Mouse (Mus musculus): ENCODE measurements around the gene Fam57b. TPM values are rescaled to one million over a fixed set of nuclear protein-coding genes. Genes with fewer than 3 reads are reported as not detected.

The Fam57b gene
- polyA plus RNA-seq, 1 experiment = 0.08 TPM

DNA sequence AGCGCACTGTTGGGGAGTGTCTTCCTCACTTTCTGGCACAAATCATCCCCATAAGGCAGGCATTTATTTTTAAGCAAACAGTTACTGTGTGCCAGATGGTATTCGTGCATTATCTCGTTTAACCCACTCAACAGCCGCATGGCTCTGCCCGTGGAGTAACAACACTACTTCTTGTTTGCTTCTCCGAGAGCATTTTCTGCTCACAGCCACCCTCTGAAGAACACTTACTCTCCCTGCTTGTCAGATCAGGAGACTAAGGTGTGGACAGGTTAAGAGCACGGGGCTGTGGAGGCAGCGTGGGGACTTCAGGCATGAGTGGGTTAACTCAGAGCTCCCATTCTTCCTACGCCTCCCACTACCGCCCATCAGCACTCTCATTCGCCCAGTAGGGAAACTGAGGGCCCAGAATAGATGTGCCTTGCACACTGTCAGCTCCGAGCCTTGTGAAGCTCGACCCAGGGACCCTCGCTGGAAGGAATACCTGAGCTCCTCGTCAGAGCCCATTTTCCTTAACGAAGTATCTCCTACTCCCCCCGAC is 34.9 kb upstream of the Fam57b start:
- H3K79me2 ChIP-seq (ENCODE audit: control insufficient read depth, insufficient read depth) = peaks cover 22% of the 10 kb centered on the region
- no peaks in the 10 kb centered on the region for H3K27me3 ChIP-seq (ENCODE audit: control insufficient read depth, insufficient read depth, insufficient read length)
- peaks cover 22% of the 10 kb centered on the region for H3K36me3 ChIP-seq (ENCODE audit: control insufficient read depth, insufficient read depth)
- H3K79me3 ChIP-seq (ENCODE audit: low read depth) = peaks cover 1% of the 10 kb centered on the region
- no peak for TF ChIP-seq MAX (IDR thresholded peaks at IDR 0.05)
- TF ChIP-seq USF1 (IDR thresholded peaks at IDR 0.05; ENCODE audit: low read depth) = no peak
- TF ChIP-seq MYOD1 (IDR thresholded peaks at IDR 0.05; ENCODE audit: control insufficient read depth, insufficient read length, low read depth) = no peak
- no peak for TF ChIP-seq FOSL1 (IDR thresholded peaks at IDR 0.05; ENCODE audit: insufficient read depth, low read length, poor library complexity, severe bottlenecking)
- no peak for TF ChIP-seq CEBPB (IDR thresholded peaks at IDR 0.05; ENCODE audit: low read depth)
- no peak for TF ChIP-seq CTCF (IDR thresholded peaks at IDR 0.05; ENCODE audit: control insufficient read depth, insufficient read depth, insufficient read length)
- no peak for TF ChIP-seq MYOG (IDR thresholded peaks at IDR 0.05; ENCODE audit: control insufficient read depth, extremely low read depth, insufficient read length)
- H3K4me3 ChIP-seq (ENCODE audit: insufficient read depth, poor library complexity, severe bottlenecking) = no peak overlapping the region
- H3ac ChIP-seq (ENCODE audit: control insufficient read depth, insufficient read length, low read depth) = no peak overlapping the region

DNA sequence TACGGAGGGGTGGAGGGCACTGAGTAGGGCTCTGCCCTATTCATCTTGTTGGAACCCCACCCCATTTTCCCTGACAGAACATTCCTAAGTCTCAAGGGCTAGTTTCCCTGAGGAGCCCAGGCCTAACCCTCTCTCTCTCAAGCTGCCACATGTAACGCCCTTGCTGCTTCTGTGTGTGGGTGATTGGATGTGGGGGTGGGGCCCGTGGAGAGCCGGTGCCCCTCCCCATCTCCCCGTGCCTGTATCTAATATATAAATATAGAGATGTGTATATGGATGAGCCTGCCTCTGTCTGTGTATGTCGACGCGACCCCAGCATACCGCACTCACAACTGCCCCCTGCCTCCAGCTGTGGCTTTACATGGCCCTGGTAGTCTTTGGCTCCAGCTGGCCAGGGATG is 31.9 kb upstream of the Fam57b start:
- Histone ChIP-seq H3K4me3 (ENCODE audit: insufficient read depth, poor library complexity, severe bottlenecking) (no peak overlapping the region), H3ac (ENCODE audit: control insufficient read depth, insufficient read length, low read depth) (no peak overlapping the region), H3K36me3 (ENCODE audit: control insufficient read depth, insufficient read depth) (peaks cover 22% of the 10 kb centered on the region), H3K27me3 (ENCODE audit: control insufficient read depth, insufficient read depth, insufficient read length) (no peaks in the 10 kb centered on the region), H3K79me2 (ENCODE audit: control insufficient read depth, insufficient read depth) (peaks cover 14% of the 10 kb centered on the region), H3K79me3 (ENCODE audit: low read depth) (peaks cover 1% of the 10 kb centered on the region)
- no peak for TF ChIP-seq MYOG (IDR thresholded peaks at IDR 0.05; ENCODE audit: control insufficient read depth, extremely low read depth, insufficient read length)
- no peak for TF ChIP-seq CEBPB (IDR thresholded peaks at IDR 0.05; ENCODE audit: low read depth)
- no peak for TF ChIP-seq MYOD1 (IDR thresholded peaks at IDR 0.05; ENCODE audit: control insufficient read depth, insufficient read length, low read depth)
- TF ChIP-seq CTCF (IDR thresholded peaks at IDR 0.05; ENCODE audit: control insufficient read depth, insufficient read depth, insufficient read length) = no peak
- TF ChIP-seq MAX (IDR thresholded peaks at IDR 0.05) = no peak
- TF ChIP-seq FOSL1 (IDR thresholded peaks at IDR 0.05; ENCODE audit: insufficient read depth, low read length, poor library complexity, severe bottlenecking) = no peak
- TF ChIP-seq USF1 (IDR thresholded peaks at IDR 0.05; ENCODE audit: low read depth) = no peak

DNA sequence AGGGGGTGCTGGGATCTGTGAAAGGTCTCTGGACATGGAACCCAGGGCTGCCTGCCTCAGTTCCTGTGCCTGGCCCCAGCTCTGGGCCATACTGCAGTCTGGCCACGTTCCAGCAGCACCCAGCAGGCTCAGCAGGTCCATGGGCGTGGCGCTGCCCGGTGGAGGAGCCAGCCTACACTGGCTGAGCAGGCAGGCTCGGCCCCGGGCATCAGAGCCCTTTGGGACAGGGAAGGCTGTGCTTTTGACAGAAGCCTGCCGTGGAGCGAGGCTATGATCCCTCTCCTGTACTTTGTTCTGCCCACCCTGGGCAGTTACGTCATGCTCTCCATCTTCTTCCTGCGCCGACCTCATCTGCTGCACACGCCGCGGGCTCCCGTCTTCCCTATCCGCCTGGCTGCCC is 31.3 kb upstream of the Fam57b start, which contains the start of gene Gdpd3:
Gene Gdpd3 (plus strand): TSS at position 134 of the 400 bp plus-strand sequence.
- Histone ChIP-seq H3ac (ENCODE audit: control insufficient read depth, insufficient read length, low read depth) (no peak within 1 kb of the TSS), H3K79me2 (ENCODE audit: control insufficient read depth, insufficient read depth) (peaks cover 8% of the 10 kb centered on the region), H3K36me3 (ENCODE audit: control insufficient read depth, insufficient read depth) (peaks cover 22% of the 10 kb centered on the region), H3K27me3 (ENCODE audit: control insufficient read depth, insufficient read depth, insufficient read length) (no peaks in the 10 kb centered on the region), H3K4me3 (ENCODE audit: insufficient read depth, poor library complexity, severe bottlenecking) (no peak within 1 kb of the TSS), H3K79me3 (ENCODE audit: low read depth) (peaks cover 1% of the 10 kb centered on the region)
- no peak for TF ChIP-seq CEBPB (IDR thresholded peaks at IDR 0.05; ENCODE audit: low read depth)
- no peak for TF ChIP-seq CTCF (IDR thresholded peaks at IDR 0.05; ENCODE audit: control insufficient read depth, insufficient read depth, insufficient read length)
- no peak for TF ChIP-seq FOSL1 (IDR thresholded peaks at IDR 0.05; ENCODE audit: insufficient read depth, low read length, poor library complexity, severe bottlenecking)
- no peak for TF ChIP-seq MAX (IDR thresholded peaks at IDR 0.05)
- TF ChIP-seq MYOD1 (IDR thresholded peaks at IDR 0.05; ENCODE audit: control insufficient read depth, insufficient read length, low read depth) = no peak
- no peak for TF ChIP-seq MYOG (IDR thresholded peaks at IDR 0.05; ENCODE audit: control insufficient read depth, extremely low read depth, insufficient read length)
- TF ChIP-seq USF1 (IDR thresholded peaks at IDR 0.05; ENCODE audit: low read depth) = no peak

DNA sequence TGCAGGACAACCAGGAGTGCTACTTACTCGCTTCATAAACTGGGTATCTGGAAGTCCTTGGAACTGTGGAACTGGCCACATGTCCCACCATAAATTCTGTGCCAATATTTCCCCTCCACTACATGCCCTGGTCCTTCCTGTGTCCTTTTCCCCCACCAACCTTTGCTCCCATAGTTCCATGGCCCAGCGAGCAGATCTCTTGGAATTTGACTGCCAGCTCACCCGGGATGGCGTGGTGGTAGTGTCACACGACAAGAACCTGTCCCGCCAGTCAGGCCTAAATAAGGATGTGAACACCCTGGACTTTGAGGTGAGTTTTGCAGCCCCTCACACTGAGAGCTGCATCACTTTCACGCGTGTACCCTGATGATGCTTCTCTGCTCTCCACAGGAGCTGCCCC is 30.5 kb upstream of the Fam57b start:
- Histone ChIP-seq H3ac (ENCODE audit: control insufficient read depth, insufficient read length, low read depth) (no peak overlapping the region), H3K27me3 (ENCODE audit: control insufficient read depth, insufficient read depth, insufficient read length) (no peaks in the 10 kb centered on the region), H3K79me2 (ENCODE audit: control insufficient read depth, insufficient read depth) (peaks cover under 1% of the 10 kb centered on the region), H3K36me3 (ENCODE audit: control insufficient read depth, insufficient read depth) (peaks cover 18% of the 10 kb centered on the region), H3K4me3 (ENCODE audit: insufficient read depth, poor library complexity, severe bottlenecking) (no peak overlapping the region), H3K79me3 (ENCODE audit: low read depth) (peaks cover 1% of the 10 kb centered on the region)
- no peak for TF ChIP-seq MAX (IDR thresholded peaks at IDR 0.05)

DNA sequence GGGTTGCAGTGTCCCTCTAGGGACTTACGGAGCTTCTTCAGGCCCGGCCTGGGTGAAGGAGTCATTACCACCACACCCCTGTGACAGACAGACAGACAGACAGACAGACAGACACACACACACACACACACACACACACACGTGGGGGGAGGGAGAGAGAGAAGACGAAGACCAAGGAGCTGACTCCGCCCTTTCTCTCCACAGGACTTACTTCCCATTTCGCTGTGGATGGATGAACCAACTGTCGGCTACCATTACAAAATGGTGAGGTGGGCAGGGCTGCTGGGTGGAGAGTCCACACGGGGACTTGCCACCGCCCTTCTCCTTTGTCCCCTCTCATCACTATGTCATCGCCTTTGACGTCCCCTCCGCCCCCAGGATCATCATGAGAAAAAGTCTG is 26.7 kb upstream of the Fam57b start:
- no peak overlapping the region for H3K4me3 ChIP-seq (ENCODE audit: insufficient read depth, poor library complexity, severe bottlenecking)
- no peak overlapping the region for H3ac ChIP-seq (ENCODE audit: control insufficient read depth, insufficient read length, low read depth)
- TF ChIP-seq FOSL1 (IDR thresholded peaks at IDR 0.05; ENCODE audit: insufficient read depth, low read length, poor library complexity, severe bottlenecking) (no peak), CTCF (IDR thresholded peaks at IDR 0.05; ENCODE audit: control insufficient read depth, insufficient read depth, insufficient read length) (no peak), MAX (IDR thresholded peaks at IDR 0.05) (no peak), MYOD1 (IDR thresholded peaks at IDR 0.05; ENCODE audit: control insufficient read depth, insufficient read length, low read depth) (no peak), MYOG (IDR thresholded peaks at IDR 0.05; ENCODE audit: control insufficient read depth, extremely low read depth, insufficient read length) (no peak), CEBPB (IDR thresholded peaks at IDR 0.05; ENCODE audit: low read depth) (no peak), USF1 (IDR thresholded peaks at IDR 0.05; ENCODE audit: low read depth) (no peak)
- no peaks in the 10 kb centered on the region for H3K27me3 ChIP-seq (ENCODE audit: control insufficient read depth, insufficient read depth, insufficient read length)
- no peaks in the 10 kb centered on the region for H3K79me3 ChIP-seq (ENCODE audit: low read depth)
- H3K79me2 ChIP-seq (ENCODE audit: control insufficient read depth, insufficient read depth) = no peaks in the 10 kb centered on the region
- H3K36me3 ChIP-seq (ENCODE audit: control insufficient read depth, insufficient read depth) = peaks cover 15% of the 10 kb centered on the region

DNA sequence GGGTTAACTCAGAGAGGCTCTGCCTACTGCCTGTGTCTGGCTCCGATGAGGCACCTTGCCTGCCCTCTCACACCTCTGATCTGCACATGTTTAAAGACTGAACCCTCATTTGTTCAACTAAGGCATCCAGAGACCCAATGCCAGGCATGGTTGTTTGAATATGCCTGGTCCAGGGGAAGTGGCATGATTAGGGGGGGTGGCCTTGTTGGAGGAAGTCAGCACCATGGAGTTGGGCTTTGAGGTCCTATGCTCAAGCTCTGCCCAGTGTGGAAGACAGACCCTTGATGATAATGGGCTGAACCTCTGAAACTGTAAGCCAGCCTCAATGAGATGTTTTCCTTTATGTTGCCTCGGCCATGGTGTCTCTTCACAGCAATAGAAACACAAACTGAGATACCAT is 24.1 kb upstream of the Fam57b start:
- H3K4me3 ChIP-seq (ENCODE audit: insufficient read depth, poor library complexity, severe bottlenecking) = no peak overlapping the region
- peaks cover 5% of the 10 kb centered on the region for H3K36me3 ChIP-seq (ENCODE audit: control insufficient read depth, insufficient read depth)
- H3K79me2 ChIP-seq (ENCODE audit: control insufficient read depth, insufficient read depth) = no peaks in the 10 kb centered on the region

More for the DNA sequence above, 24.1 kb upstream of the Fam57b start:
- no peaks in the 10 kb centered on the region for H3K27me3 ChIP-seq (ENCODE audit: control insufficient read depth, insufficient read depth, insufficient read length)
- H3ac ChIP-seq (ENCODE audit: control insufficient read depth, insufficient read length, low read depth) = no peak overlapping the region
- TF ChIP-seq MAX (IDR thresholded peaks at IDR 0.05) (no peak), FOSL1 (IDR thresholded peaks at IDR 0.05; ENCODE audit: insufficient read depth, low read length, poor library complexity, severe bottlenecking) (no peak), MYOG (IDR thresholded peaks at IDR 0.05; ENCODE audit: control insufficient read depth, extremely low read depth, insufficient read length) (no peak), CTCF (IDR thresholded peaks at IDR 0.05; ENCODE audit: control insufficient read depth, insufficient read depth, insufficient read length) (no peak), MYOD1 (IDR thresholded peaks at IDR 0.05; ENCODE audit: control insufficient read depth, insufficient read length, low read depth) (no peak), CEBPB (IDR thresholded peaks at IDR 0.05; ENCODE audit: low read depth) (no peak), USF1 (IDR thresholded peaks at IDR 0.05; ENCODE audit: low read depth) (no peak)
- no peaks in the 10 kb centered on the region for H3K79me3 ChIP-seq (ENCODE audit: low read depth)
